ENCODE assay signal across 12 mouse cellular contexts in the genomic region with DNA sequence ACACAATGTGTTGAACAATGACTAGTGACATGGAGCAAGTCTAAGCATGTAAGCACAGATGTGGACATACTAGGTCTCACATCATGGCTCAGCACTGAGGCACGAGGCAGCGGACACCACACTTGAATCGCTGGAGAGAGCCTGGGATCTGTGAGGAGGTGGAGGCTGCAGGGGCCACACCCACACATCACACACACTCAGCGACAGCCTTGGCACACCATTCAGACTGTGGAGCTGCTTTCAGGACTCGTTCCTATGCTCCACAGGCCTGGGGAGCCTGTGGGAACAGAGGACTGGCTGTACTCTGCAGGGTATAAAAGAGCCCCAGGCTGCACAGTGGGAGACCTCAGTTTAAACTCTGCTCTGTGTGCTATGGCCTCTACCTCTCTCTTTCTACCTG.
DNase-seq lines count a peak whose midpoint lies in the region; ATAC-seq and TF ChIP-seq lines count a peak whose summit lies in the region.
"Had no signal": no experiment of that assay in that cellular context is flagged by ENCODE, and none has a peak within 500 bp of the region (broad histone marks: within the 10 kb centered on the region; RNA-seq: fewer than 3 reads in every experiment).

No protein-coding gene starts in this region.

- H3K4me2 ChIP-seq in stomach, embryonic 14.5 days (replicated peaks; ENCODE audit: low read depth, low read length), result no peak overlapping the region
- no peak overlapping the region for H3K4me2 ChIP-seq in stomach, postnatal 0 days (replicated peaks; ENCODE audit: low read depth)
- H3K4me2 ChIP-seq in limb, embryonic 12.5 days, result no peak overlapping the region
- H3K4me2 ChIP-seq: embryonic facial prominence, embryonic 12.5 days; liver, embryonic 12.5 days had no signal

- no peaks in the 10 kb centered on the region for H3K27me3 ChIP-seq in heart, embryonic 10.5 days (ENCODE audit: insufficient read depth, poor library complexity, severe bottlenecking)
- no peaks in the 10 kb centered on the region for H3K27me3 ChIP-seq in stomach, embryonic 14.5 days (ENCODE audit: control insufficient read depth, insufficient read depth, low read length)
- no peaks in the 10 kb centered on the region for H3K27me3 ChIP-seq in stomach, postnatal 0 days (ENCODE audit: control insufficient read depth, insufficient read depth, low read length)
- H3K27me3 ChIP-seq in limb, embryonic 12.5 days, result no peaks in the 10 kb centered on the region
- H3K27me3 ChIP-seq: embryonic facial prominence, embryonic 12.5 days; liver, embryonic 12.5 days had no signal

- ATAC-seq in stomach, embryonic 14.5 days (ENCODE audit: insufficient number of reproducible peaks, insufficient read depth, low FRiP score, low read depth), result no peak
- ATAC-seq in stomach, postnatal 0 days (ENCODE audit: low FRiP score, low TSS enrichment), result no peak
- ATAC-seq in limb, embryonic 12.5 days (ENCODE audit: insufficient number of reproducible peaks, insufficient read depth, low FRiP score, low TSS enrichment, low read depth), result no peak
- ATAC-seq: liver, embryonic 12.5 days had no signal

- H3K27ac ChIP-seq in heart, embryonic 10.5 days, result peak overlapping the region; percentile 31
- H3K27ac ChIP-seq in stomach, embryonic 14.5 days (ENCODE audit: low read length), result peak overlapping the region; percentile 71; the same call in 1 of the 2 replicates
- H3K27ac ChIP-seq in stomach, postnatal 0 days (replicated peaks), result no peak overlapping the region
- peak overlapping the region; percentile 68 for H3K27ac ChIP-seq in limb, embryonic 12.5 days
- H3K27ac ChIP-seq: liver, embryonic 12.5 days had no signal

- H3K9me3 ChIP-seq in heart, embryonic 10.5 days, result no peaks in the 10 kb centered on the region
- no peaks in the 10 kb centered on the region for H3K9me3 ChIP-seq in stomach, embryonic 14.5 days (ENCODE audit: control insufficient read depth, low read depth, low read length)
- H3K9me3 ChIP-seq in stomach, postnatal 0 days (ENCODE audit: control insufficient read depth, low read length), result no peaks in the 10 kb centered on the region
- H3K9me3 ChIP-seq in limb, embryonic 12.5 days, result no peaks in the 10 kb centered on the region
- H3K9me3 ChIP-seq: embryonic facial prominence, embryonic 12.5 days; liver, embryonic 12.5 days had no signal

- DNase-seq in heart, embryonic 10.5 days (ENCODE audit: low spot score), result no peak
- DNase-seq in heart, postnatal 14 days, result no peak
- DNase-seq in stomach, postnatal 0 days (ENCODE audit: low spot score), result no peak
- DNase-seq in cerebellum, postnatal 25 days, result no peak
- no peak for DNase-seq in thymus, postnatal 0 days (ENCODE audit: low spot score)
- DNase-seq in adrenal gland, postnatal 14 days, result no peak
- DNase-seq: gastrocnemius, postnatal 25 days; heart, postnatal 4 days had no signal

- peaks cover 54% of the 10 kb centered on the region for H3K4me1 ChIP-seq in heart, embryonic 10.5 days
- peaks cover 12% of the 10 kb centered on the region for H3K4me1 ChIP-seq in stomach, embryonic 14.5 days (ENCODE audit: control insufficient read depth, insufficient read depth, low read length)
- no peaks in the 10 kb centered on the region for H3K4me1 ChIP-seq in stomach, postnatal 0 days (replicated peaks; ENCODE audit: control insufficient read depth, insufficient read depth)
- peaks cover 54% of the 10 kb centered on the region for H3K4me1 ChIP-seq in limb, embryonic 12.5 days (replicated peaks)
- H3K4me1 ChIP-seq: liver, embryonic 12.5 days had no signal

- intact Hi-C loops in heart, postnatal 14 days (cut with DNase I), result loop anchor here (5.0 to 10.0 kb wide), 4 partner anchors 168 to 393 kb away; no protein-coding TSS in a partner anchor

- no peak overlapping the region for H3K4me3 ChIP-seq in heart, embryonic 10.5 days
- no peak overlapping the region for H3K4me3 ChIP-seq in stomach, embryonic 14.5 days (ENCODE audit: low read depth, low read length)
- H3K4me3 ChIP-seq in stomach, postnatal 0 days (ENCODE audit: low read depth, low read length), result no peak overlapping the region
- H3K4me3 ChIP-seq in limb, embryonic 12.5 days (replicated peaks), result no peak overlapping the region
- H3K4me3 ChIP-seq: embryonic facial prominence, embryonic 12.5 days; liver, embryonic 12.5 days had no signal

- H3K36me3 ChIP-seq in heart, embryonic 10.5 days, result no peaks in the 10 kb centered on the region
- H3K36me3 ChIP-seq in stomach, embryonic 14.5 days (ENCODE audit: control insufficient read depth, insufficient read depth, low read length), result no peaks in the 10 kb centered on the region
- H3K36me3 ChIP-seq in stomach, postnatal 0 days (ENCODE audit: control insufficient read depth, insufficient read depth, low read length), result no peaks in the 10 kb centered on the region
- H3K36me3 ChIP-seq in limb, embryonic 12.5 days, result no peaks in the 10 kb centered on the region; the same call in 1 of the 2 replicates
- H3K36me3 ChIP-seq: liver, embryonic 12.5 days had no signal

- no peak overlapping the region for H3K9ac ChIP-seq in stomach, embryonic 14.5 days (replicated peaks; ENCODE audit: low read depth, low read length)
- H3K9ac ChIP-seq in stomach, postnatal 0 days (ENCODE audit: low read length), result no peak overlapping the region
- no peak overlapping the region for H3K9ac ChIP-seq in limb, embryonic 12.5 days (replicated peaks)
- H3K9ac ChIP-seq: embryonic facial prominence, embryonic 12.5 days; liver, embryonic 12.5 days had no signal

- no peak for TF ChIP-seq EP300 in stomach, postnatal 0 days (optimal IDR thresholded peaks at IDR 0.05)

- WGBS in heart, embryonic 10.5 days, result 23% methylated on average over 5 of the region's 5 CpGs
- WGBS in stomach, embryonic 14.5 days, result 45% methylated on average over 5 of the region's 5 CpGs
- WGBS in stomach, postnatal 0 days, result 30% methylated on average over 5 of the region's 5 CpGs
- WGBS in limb, embryonic 12.5 days, result 36% methylated on average over 5 of the region's 5 CpGs

- no peak for TF ChIP-seq CTCF in stomach, postnatal 0 days (IDR thresholded peaks at IDR 0.05; ENCODE audit: low read depth)
